Mouse (Mus musculus) embryonic stem cell, embryonic (primary cell): ENCODE measurements around the gene Zglp1.

Experiments used
- CTCF ChIA-PET, 4 experiments: fragments of 300-600 bp in 2 of 4; fragments of 350-600 bp in 2 of 4; sonication (Branson Sonifier 250); formaldehyde crosslinking; loops; one replicate each; lab custom pipeline; 2022; ENCODE audit warnings: inconsistent platforms in 2 of 4; lab: Charles Lee
- POLR2A ChIA-PET, 4 experiments: fragments of 300-600 bp in 2 of 4; fragments of 350-600 bp in 2 of 4; sonication (Branson Sonifier 250); formaldehyde crosslinking; loops; one replicate each; lab custom pipeline; 2022; ENCODE audit warnings: antibody characterized with exemption in 4 of 4, inconsistent platforms in 1 of 4; lab: Charles Lee

The Zglp1 gene

DNA sequence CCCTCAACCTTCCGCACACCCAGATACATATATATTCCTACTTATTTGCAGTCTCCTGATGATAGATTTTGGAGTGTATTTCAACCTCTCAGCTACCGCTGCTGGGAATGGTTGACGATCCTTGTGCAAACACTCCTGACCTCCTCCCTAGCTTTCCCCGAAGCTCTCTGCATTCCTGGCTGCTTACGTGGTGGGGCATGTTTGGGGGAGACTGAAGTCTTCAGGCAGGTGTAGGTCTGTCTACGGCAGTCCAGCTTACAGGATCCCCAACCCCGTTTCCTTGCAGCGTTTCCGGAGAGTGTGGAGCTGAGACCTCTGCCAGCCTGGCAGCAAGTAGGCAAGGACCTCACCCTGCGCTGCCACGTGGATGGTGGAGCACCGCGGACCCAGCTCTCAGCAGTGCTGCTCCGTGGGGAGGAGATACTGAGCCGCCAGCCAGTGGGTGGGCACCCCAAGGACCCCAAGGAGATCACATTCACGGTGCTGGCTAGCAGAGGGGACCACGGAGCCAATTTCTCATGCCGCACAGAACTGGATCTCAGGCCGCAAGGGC lies 41.6 kb downstream of the Zglp1 start:
- ChIA-PET CTCF (no interaction called here), POLR2A (interaction anchor here in 3 of 4 experiments (0.6 to 12.3 kb wide), 24 partner anchors 8 to 268 kb away, joined by 3 to 264 read pairs (median 6); partner anchors contain the start of genes Gm38431 (in 3 of the 3), Icam1 (in 3 of the 3), Raver1 (in 3 of the 3) and Mrpl4 (in 1 of the 3))

DNA sequence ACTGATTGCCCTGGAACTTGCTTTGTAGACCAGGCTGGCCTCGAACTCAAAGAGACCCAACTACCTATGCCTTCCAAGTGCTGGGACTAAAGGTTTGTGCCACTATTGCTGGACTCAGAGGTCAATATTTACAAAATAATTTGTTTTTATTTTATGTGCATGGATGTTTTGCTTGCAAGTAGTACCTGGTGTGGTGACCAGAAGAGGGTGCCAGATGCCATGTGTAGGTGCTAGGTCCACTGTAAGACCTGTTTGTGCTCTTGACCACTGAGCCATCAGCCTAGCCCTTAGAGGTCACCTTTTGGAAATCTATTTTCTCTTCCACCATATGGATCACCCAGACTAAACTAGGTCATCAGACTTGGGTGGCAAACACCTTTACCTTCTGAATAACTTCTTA lies 44.2 kb downstream of the Zglp1 start:
- CTCF ChIA-PET: interaction anchor here in 3 of 4 experiments (0.9 to 2.0 kb wide), 3 partner anchors 8 to 22 kb away, joined by 3 to 11 read pairs (median 3); partner anchors contain the start of gene Icam5 (in 1 of the 3)
- POLR2A ChIA-PET: interaction anchor here in 3 of 4 experiments (0.6 to 12.3 kb wide), 18 partner anchors 6 to 275 kb away, joined by 3 to 264 read pairs (median 4); partner anchors contain the start of genes Gm38431 (in 1 of the 3), Icam1 (in 1 of the 3), Icam5 (in 1 of the 3) and Raver1 (in 1 of the 3)

DNA sequence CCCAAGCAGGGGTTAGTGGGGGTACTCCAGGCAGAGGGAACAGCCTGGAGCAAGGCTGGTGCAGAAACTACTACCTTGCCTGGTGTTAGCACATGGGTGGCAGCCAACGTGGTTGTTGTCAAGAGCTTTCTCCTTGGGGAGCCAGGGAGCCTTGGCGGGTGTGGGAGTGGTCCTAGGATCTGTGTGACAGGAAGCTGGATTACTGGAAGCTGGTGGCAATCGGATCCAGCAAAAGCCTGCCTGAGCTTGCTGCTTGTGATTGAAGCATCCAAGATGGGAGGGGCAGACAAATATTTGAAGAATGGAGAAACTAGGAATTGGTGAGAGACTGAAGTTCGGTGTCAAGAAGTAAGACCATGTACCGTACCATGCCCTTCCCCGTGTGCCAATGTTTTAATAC lies 44.6 kb downstream of the Zglp1 start:
- POLR2A ChIA-PET: interaction anchor here in 3 of 4 experiments (0.6 to 12.3 kb wide), 22 partner anchors 5 to 275 kb away, joined by 3 to 264 read pairs (median 4); partner anchors contain the start of genes Icam5 (in 2 of the 3), Gm38431 (in 1 of the 3), Icam1 (in 1 of the 3) and Raver1 (in 1 of the 3)
- CTCF ChIA-PET: interaction anchor here in 3 of 4 experiments (0.6 to 2.0 kb wide), 6 partner anchors 9 to 340 kb away, joined by 3 to 11 read pairs (median 3); partner anchors contain the start of gene Icam5 (in 1 of the 3)

DNA sequence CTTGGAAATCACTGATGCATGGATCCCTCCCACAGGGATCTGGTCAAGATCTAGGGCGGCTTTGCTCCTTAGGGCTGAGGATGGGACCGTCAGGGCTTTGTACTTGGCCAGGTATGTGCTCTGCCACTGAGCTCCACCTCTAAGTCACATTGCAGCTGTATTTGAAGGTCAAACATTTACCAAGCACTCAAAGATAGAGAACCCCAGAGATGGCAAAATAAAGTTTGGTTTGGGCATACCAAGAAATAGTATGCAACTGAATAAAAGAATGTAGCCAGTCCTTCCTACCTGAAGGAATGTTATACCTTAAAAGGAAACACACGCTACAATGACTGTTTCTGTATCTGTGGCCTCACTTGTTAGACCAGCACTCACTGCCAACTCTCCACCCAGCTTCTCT lies 45.5 kb downstream of the Zglp1 start:
- CTCF ChIA-PET: interaction anchor here in 2 of 4 experiments (1.1 to 2.0 kb wide), 3 partner anchors 9 to 199 kb away, joined by 3 to 11 read pairs (median 4); partner anchors contain the start of gene Icam5 (in 1 of the 2)
- POLR2A ChIA-PET: interaction anchor here (0.7 to 2.8 kb wide), 13 partner anchors 9 to 69 kb away, joined by 3 to 14 read pairs (median 5); partner anchors contain the start of gene Icam5 (in 2 of the 4)

DNA sequence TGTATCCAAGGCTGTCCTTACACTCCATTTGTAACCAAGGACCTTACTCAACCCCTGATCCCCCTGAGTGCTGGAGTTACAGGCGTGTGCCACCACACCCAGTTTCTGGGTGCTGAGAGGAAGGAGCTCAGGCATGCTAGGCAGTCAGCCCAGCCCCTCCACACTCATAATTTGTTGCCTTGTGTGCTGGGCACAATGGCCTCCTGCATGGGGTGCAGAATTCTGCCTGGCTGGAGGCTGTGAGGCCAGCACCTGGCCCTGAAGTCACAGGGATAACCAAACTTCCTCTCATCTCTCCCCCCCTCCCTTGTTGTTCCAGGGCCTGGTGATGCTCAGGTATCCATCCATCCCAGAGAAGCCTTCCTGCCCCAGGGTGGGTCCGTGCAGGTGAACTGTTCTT lies 48.3 kb downstream of the Zglp1 start:
- ChIA-PET CTCF (no interaction called here), POLR2A (interaction anchor here in 3 of 4 experiments (0.6 to 7.0 kb wide), 15 partner anchors 8 to 160 kb away, joined by 3 to 264 read pairs (median 4); partner anchors contain the start of genes Gm38431 (in 1 of the 3), Icam4 (in 1 of the 3), Icam5 (in 1 of the 3) and Raver1 (in 1 of the 3))

DNA sequence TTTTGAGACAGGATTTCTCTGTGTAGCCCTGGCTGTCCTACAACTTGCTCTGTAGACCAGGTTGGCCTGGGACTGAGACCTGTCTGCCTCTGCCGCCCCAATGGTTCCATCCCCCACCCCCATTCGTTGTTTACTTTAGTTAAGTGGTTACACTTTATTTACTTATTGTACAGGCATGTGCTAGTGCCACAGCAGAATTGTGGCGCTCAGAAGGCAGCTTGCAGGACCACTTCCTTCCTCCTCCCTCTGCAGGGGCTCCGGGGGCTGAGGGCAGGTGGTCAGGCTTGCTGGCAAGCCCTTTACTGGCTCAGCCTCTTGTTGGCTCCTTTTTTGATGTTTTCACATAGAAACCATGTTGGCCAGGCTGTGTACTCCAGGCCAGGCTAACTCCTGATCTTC lies 49.7 kb downstream of the Zglp1 start:
- POLR2A ChIA-PET: interaction anchor here in 3 of 4 experiments (0.5 to 7.0 kb wide), 53 partner anchors 9 to 273 kb away, joined by 3 to 264 read pairs (median 4); partner anchors contain the start of genes Icam4 (in 3 of the 3), Icam5 (in 3 of the 3), Gm38431 (in 2 of the 3) and Raver1 (in 2 of the 3)
- CTCF ChIA-PET: interaction anchor here in 2 of 4 experiments (1.2 to 2.2 kb wide), 5 partner anchors 13 to 203 kb away, joined by 3 to 10 read pairs (median 6); partner anchors contain the start of genes Eif3g (in 1 of the 2) and Icam4 (in 1 of the 2)

DNA sequence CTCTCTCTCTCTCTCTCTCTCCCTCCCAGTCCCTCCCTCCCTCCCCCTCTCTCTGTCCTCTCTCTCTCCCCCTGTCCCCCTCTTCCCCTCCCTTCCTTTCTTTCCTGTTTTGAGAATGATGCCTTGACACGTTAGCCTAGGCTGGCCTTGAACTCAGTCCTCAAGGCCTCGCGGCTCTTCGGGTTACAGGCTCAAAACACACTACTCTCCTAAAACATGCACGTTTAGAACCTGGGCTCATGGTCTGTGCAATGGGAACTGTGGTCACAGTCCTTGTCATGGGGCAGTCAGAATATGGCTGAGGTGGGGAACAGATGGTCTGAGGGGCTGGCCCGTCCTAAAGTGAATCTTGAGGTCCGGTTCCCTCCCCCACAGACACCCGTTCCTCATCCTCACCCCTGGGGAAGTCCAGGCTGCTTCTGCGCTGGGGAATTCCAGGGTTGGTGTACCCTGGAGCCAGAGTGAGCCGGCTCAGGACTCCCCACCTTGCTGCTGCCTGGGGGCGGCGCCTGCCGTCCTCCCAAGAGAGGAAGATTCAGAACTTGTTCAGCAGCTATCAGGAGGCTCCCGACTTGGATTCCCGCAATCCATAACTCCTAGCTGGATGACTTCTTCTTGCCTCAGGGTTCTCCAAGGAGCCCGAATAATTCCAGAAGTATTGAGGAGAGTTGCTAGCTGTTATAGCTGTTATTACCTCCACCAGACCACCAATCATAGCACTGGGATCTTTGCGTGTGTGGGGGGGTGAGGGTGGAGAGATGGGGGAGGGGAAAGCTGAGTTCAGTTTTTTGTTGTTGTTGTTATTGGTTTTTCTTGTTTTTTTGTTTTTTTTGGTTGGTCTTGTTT lies 50.3 kb downstream of the Zglp1 start:
- ChIA-PET POLR2A (interaction anchor here (0.5 to 7.0 kb wide), 125 partner anchors 10 to 416 kb away, joined by 3 to 264 read pairs (median 4); partner anchors contain the start of genes Mrpl4 (in 4 of the 4), Eif3g (in 3 of the 4), Icam4 (in 3 of the 4) and Icam5 (in 3 of the 4)), CTCF (interaction anchor here in 3 of 4 experiments (0.5 to 2.2 kb wide), 9 partner anchors 13 to 204 kb away, joined by 3 to 20 read pairs (median 4); partner anchors contain the start of genes Icam4 (in 2 of the 3) and Eif3g (in 1 of the 3))

DNA sequence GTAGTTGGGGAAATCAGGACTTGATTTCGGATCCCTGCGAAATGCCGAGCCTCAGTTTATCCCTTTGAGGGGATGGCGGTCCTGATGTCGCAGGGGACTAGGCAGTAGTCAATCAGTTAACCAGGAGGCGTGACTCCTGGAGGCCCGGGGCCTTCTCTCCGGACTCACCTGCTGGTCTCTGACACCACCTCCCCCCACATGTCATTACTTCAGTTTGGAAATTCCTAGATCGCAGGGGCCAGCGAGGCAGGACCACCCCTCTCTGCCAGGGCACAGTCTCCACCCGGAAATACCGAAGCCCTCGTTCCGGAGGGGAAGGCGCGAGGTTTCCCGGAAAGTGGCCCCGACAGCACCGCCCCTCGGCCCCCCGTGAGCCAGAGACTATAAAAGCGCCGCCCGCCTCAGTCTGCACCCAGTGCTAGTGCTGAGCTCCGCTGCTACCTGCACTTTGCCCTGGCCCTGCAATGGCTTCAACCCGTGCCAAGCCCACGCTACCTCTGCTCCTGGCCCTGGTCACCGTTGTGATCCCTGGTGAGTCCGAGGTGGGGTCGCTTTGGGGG lies 51.2 kb downstream of the Zglp1 start, which contains the start of gene Icam1:
Gene Icam1 (plus strand): TSS at position 415 of the 560 bp plus-strand sequence.
- CTCF ChIA-PET: interaction anchor here (0.5 to 2.2 kb wide), 8 partner anchors 14 to 205 kb away, joined by 3 to 20 read pairs (median 4); partner anchors contain the start of genes Icam4 (in 2 of the 4) and Eif3g (in 1 of the 4)
- POLR2A ChIA-PET: interaction anchor here (0.6 to 7.0 kb wide), 112 partner anchors 9 to 417 kb away, joined by 3 to 264 read pairs (median 5); partner anchors contain the start of genes Eif3g (in 4 of the 4), Mrpl4 (in 4 of the 4), Icam4 (in 3 of the 4) and Icam5 (in 3 of the 4)

DNA sequence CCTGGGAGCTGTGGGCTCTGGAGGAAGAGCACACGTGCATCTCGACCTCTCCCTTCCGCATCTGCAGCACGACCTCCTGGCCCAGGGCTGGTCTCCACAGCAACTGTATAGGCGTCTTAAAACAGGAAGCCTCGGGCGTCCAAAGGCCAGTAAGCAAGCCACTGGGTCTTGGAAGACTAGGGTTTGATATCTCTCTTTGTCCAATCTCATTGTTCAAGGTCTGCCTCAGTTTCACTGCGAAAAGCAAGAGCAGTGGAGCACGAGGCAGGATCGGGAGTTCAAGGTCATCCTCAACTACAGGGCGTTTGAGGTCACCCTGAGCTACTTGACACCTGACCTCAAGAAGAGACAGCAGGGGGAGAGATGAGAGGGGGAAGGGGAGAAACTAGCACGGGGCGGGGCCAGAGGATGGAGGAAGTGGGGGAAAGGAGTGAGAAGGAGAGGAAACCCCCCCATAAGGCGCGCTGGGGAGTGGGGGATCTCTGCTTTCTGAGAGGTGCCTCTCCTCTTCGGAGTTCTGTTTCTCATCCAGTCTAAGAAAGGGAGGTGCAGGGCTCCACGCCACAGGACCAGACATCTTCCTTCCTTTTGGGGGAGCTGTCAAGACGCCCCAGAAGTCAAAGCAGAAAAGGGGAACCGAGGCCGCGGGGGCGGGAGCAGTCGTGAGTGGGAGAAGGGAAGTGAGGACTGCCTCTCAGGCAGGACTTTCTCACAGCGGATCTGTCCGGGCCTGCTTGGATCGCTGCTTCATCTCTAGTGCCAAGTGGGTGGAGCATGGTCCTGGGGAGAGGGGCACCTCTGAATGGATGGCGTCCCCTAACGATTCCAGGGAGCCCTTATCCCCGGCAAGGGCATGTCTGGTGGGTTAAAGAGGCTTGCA lies 52.0 kb downstream of the Zglp1 start:
- ChIA-PET POLR2A (interaction anchor here (0.6 to 7.0 kb wide), 123 partner anchors 8 to 1365 kb away, joined by 3 to 264 read pairs (median 5); partner anchors contain the start of genes Mrpl4 (in 4 of the 4), Eif3g (in 3 of the 4), Gm38431 (in 3 of the 4) and Icam5 (in 3 of the 4)), CTCF (interaction anchor here (0.6 to 2.2 kb wide), 10 partner anchors 15 to 265 kb away, joined by 3 to 20 read pairs (median 6); partner anchors contain the start of genes Icam4 (in 2 of the 4) and Ppan (in 1 of the 4))
